ENCODE assay signal across 10 mouse cellular contexts in the genomic region with DNA sequence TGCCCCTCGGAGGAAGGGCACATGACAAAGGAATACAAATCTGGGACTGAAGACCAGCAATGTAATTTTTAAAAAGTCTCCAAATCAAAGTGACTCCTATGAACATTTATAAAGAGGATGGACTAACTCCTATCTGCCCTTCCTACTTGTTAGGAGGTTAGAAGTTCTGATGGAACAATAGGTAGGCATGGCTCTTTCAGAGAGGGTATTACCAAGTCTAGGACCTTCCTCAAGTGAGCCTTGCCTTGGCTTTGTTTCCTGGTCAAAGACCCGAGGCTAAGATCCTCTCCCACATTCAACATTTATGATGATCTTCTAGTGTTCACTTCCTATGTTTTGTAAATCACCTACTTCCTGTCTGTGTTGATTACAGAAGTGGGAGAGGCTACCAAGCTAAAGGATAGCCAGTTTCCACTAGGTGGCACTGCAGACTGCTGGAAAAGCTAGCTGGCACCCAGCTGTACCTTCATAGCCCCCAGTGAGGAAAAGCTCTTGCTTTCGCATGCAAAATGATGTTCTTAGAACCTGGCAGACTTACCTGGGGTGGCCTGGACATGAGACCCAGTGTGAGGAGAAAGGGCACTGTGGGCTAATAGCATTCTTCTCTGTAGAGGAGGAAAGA.
DNase-seq lines count a peak whose midpoint lies in the region; ATAC-seq and TF ChIP-seq lines count a peak whose summit lies in the region.
"Had no signal": no experiment of that assay in that cellular context is flagged by ENCODE, and none has a peak within 500 bp of the region (broad histone marks: within the 10 kb centered on the region; RNA-seq: fewer than 3 reads in every experiment).

No protein-coding gene starts in this region.

- no peak for TF ChIP-seq POLR2A in heart, adult 2 months (IDR thresholded peaks at IDR 0.05; ENCODE audit: insufficient read depth, low read depth, low read length)
- no peak for TF ChIP-seq POLR2A in cerebellum, adult 2 months (IDR thresholded peaks at IDR 0.05; ENCODE audit: borderline replicate concordance, insufficient read depth, low read length)

- H3K36me3 ChIP-seq in heart, adult 2 months (ENCODE audit: control insufficient read depth, insufficient read depth, low read length): no peaks in the 10 kb centered on the region
- no peaks in the 10 kb centered on the region for H3K36me3 ChIP-seq in heart, embryonic 10.5 days
- H3K36me3 ChIP-seq in intestine, embryonic 15.5 days: no peaks in the 10 kb centered on the region
- peaks cover 65% of the 10 kb centered on the region for H3K36me3 ChIP-seq in midbrain, embryonic 14.5 days (ENCODE audit: control insufficient read depth, insufficient read depth, low read length)
- no peaks in the 10 kb centered on the region for H3K36me3 ChIP-seq in stomach, postnatal 0 days (ENCODE audit: control insufficient read depth, insufficient read depth, low read length)
- H3K36me3 ChIP-seq: G1E had no signal

- H3K4me3 ChIP-seq in heart, adult 2 months: no peak overlapping the region
- H3K4me3 ChIP-seq in heart, embryonic 10.5 days: no peak overlapping the region
- H3K4me3 ChIP-seq in cerebellum, adult 2 months (replicated peaks; ENCODE audit: insufficient read depth, low read depth, low read length): no peak overlapping the region
- H3K4me3 ChIP-seq in intestine, embryonic 15.5 days (replicated peaks): no peak overlapping the region
- no peak overlapping the region for H3K4me3 ChIP-seq in midbrain, embryonic 14.5 days (replicated peaks; ENCODE audit: low read depth, low read length)
- H3K4me3 ChIP-seq in stomach, postnatal 0 days (ENCODE audit: low read depth, low read length): no peak overlapping the region

- no peak overlapping the region for H3K27ac ChIP-seq in heart, adult 2 months
- no peak overlapping the region for H3K27ac ChIP-seq in heart, embryonic 10.5 days
- H3K27ac ChIP-seq in cerebellum, adult 2 months (ENCODE audit: insufficient read depth, low read length): no peak overlapping the region
- H3K27ac ChIP-seq in intestine, embryonic 15.5 days: no peak overlapping the region
- H3K27ac ChIP-seq in midbrain, embryonic 14.5 days (replicated peaks; ENCODE audit: low read depth, low read length): no peak overlapping the region
- H3K27ac ChIP-seq in stomach, postnatal 0 days (replicated peaks): no peak overlapping the region
- H3K27ac ChIP-seq: macrophage had no signal

- ATAC-seq in intestine, embryonic 15.5 days: peak; percentile 78
- ATAC-seq in midbrain, embryonic 14.5 days (ENCODE audit: low FRiP score, low TSS enrichment): peak; percentile 46; the same call in 1 of the 2 replicates
- ATAC-seq in stomach, postnatal 0 days (ENCODE audit: low FRiP score, low TSS enrichment): peak; percentile 71; the same call in 1 of the 2 replicates

- H3K9me3 ChIP-seq in heart, embryonic 10.5 days: no peaks in the 10 kb centered on the region
- no peaks in the 10 kb centered on the region for H3K9me3 ChIP-seq in intestine, embryonic 15.5 days
- H3K9me3 ChIP-seq in midbrain, embryonic 14.5 days (ENCODE audit: control insufficient read depth, low read length): no peaks in the 10 kb centered on the region
- H3K9me3 ChIP-seq in stomach, postnatal 0 days (ENCODE audit: control insufficient read depth, low read length): no peaks in the 10 kb centered on the region

- no peaks in the 10 kb centered on the region for H3K4me1 ChIP-seq in heart, adult 2 months (ENCODE audit: control insufficient read depth, insufficient read depth, low read length)
- no peaks in the 10 kb centered on the region for H3K4me1 ChIP-seq in heart, embryonic 10.5 days
- H3K4me1 ChIP-seq in cerebellum, adult 2 months (ENCODE audit: control insufficient read depth, insufficient read depth, low read length): no peaks in the 10 kb centered on the region; the same call in 1 of the 2 replicates
- H3K4me1 ChIP-seq in intestine, embryonic 15.5 days (replicated peaks): no peaks in the 10 kb centered on the region
- H3K4me1 ChIP-seq in midbrain, embryonic 14.5 days (ENCODE audit: control insufficient read depth, insufficient read depth, low read length): no peaks in the 10 kb centered on the region
- no peaks in the 10 kb centered on the region for H3K4me1 ChIP-seq in stomach, postnatal 0 days (replicated peaks; ENCODE audit: control insufficient read depth, insufficient read depth)

- no peak overlapping the region for H3K9ac ChIP-seq in heart, adult 2 months (ENCODE audit: low read depth, low read length)
- no peak overlapping the region for H3K9ac ChIP-seq in intestine, embryonic 15.5 days
- H3K9ac ChIP-seq in midbrain, embryonic 14.5 days (replicated peaks; ENCODE audit: low read length): no peak overlapping the region
- H3K9ac ChIP-seq in stomach, postnatal 0 days (ENCODE audit: low read length): no peak overlapping the region

- DNase-seq in heart, adult 2 months: peak; percentile 21 to 60
- DNase-seq in heart, embryonic 10.5 days (ENCODE audit: low spot score): no peak
- DNase-seq in cerebellum, adult 2 months: peak; percentile 32 to 55
- DNase-seq in forelimb bud, embryonic 11.5 days (ENCODE audit: low read depth, low spot score): peak; percentile 70
- peak; percentile 20 to 32 for DNase-seq in left cerebral cortex, postnatal 36 days (ENCODE audit: low spot score in 2 of 2)
- DNase-seq in midbrain, embryonic 14.5 days: peak; percentile 87
- DNase-seq in stomach, postnatal 0 days (ENCODE audit: low spot score): peak; percentile 68

- intact Hi-C loops in heart, adult 2 months (cut with DNase I): loop anchor here (1.0 kb wide), 2 partner anchors 283 to 465 kb away; no protein-coding TSS in a partner anchor
- intact Hi-C loops in left cerebral cortex, postnatal 36 days (cut with DNase I): loop anchor here (5.0 kb wide), 2 partner anchors 282 to 467 kb away; no protein-coding TSS in a partner anchor

- H3K79me2 ChIP-seq in heart, adult 2 months (replicated peaks; ENCODE audit: control insufficient read depth, insufficient read depth, low read length): no peaks in the 10 kb centered on the region

- TF ChIP-seq EP300 in heart, adult 2 months (IDR thresholded peaks at IDR 0.05; ENCODE audit: insufficient read depth, low read depth, low read length): no peak
- TF ChIP-seq EP300 in stomach, postnatal 0 days (optimal IDR thresholded peaks at IDR 0.05): no peak

- no peaks in the 10 kb centered on the region for H3K27me3 ChIP-seq in heart, adult 2 months (ENCODE audit: control insufficient read depth, insufficient read depth, low read length)
- H3K27me3 ChIP-seq in heart, embryonic 10.5 days (ENCODE audit: insufficient read depth, poor library complexity, severe bottlenecking): no peaks in the 10 kb centered on the region
- H3K27me3 ChIP-seq in cerebellum, adult 2 months (ENCODE audit: control insufficient read depth, insufficient read depth, low read length): no peaks in the 10 kb centered on the region
- no peaks in the 10 kb centered on the region for H3K27me3 ChIP-seq in intestine, embryonic 15.5 days (replicated peaks)
- no peaks in the 10 kb centered on the region for H3K27me3 ChIP-seq in midbrain, embryonic 14.5 days (ENCODE audit: control insufficient read depth, insufficient read depth, low read length)
- H3K27me3 ChIP-seq in stomach, postnatal 0 days (ENCODE audit: control insufficient read depth, insufficient read depth, low read length): no peaks in the 10 kb centered on the region

- H3K4me2 ChIP-seq in intestine, embryonic 15.5 days (replicated peaks): no peak overlapping the region
- no peak overlapping the region for H3K4me2 ChIP-seq in midbrain, embryonic 14.5 days (ENCODE audit: low read length)
- no peak overlapping the region for H3K4me2 ChIP-seq in stomach, postnatal 0 days (replicated peaks; ENCODE audit: low read depth)

- 41% methylated on average over 3 of the region's 3 CpGs for WGBS in heart, adult 2 months
- 43% methylated on average over 3 of the region's 3 CpGs for WGBS in heart, embryonic 10.5 days
- 35% methylated on average over 3 of the region's 3 CpGs for WGBS in cerebellum, adult 2 months
- 39% methylated on average over 3 of the region's 3 CpGs for WGBS in intestine, embryonic 15.5 days
- 46% methylated on average over 3 of the region's 3 CpGs for WGBS in midbrain, embryonic 14.5 days
- WGBS in stomach, postnatal 0 days: 40% methylated on average over 3 of the region's 3 CpGs

- TF ChIP-seq CTCF in heart, adult 2 months (IDR thresholded peaks at IDR 0.05): peak; percentile 89
- TF ChIP-seq CTCF in cerebellum, adult 2 months (IDR thresholded peaks at IDR 0.05; ENCODE audit: borderline replicate concordance, insufficient read depth, low read depth, low read length): peak; percentile 83
- peak; percentile 90 for TF ChIP-seq CTCF in stomach, postnatal 0 days (IDR thresholded peaks at IDR 0.05; ENCODE audit: low read depth)
